In genomic region chr14:30625856-30626726, GRCm38 (mm10) we compare ENCODE assay signal across 8 mouse cellular contexts. TPM values are rescaled to one million over a fixed set of nuclear protein-coding genes. Genes with fewer than 3 reads are reported as not detected.
A peak's percentile ranks its signal among the peaks of the same experiment; 100 is the strongest.
DNase-seq lines count a peak whose midpoint lies in the region; ATAC-seq and TF ChIP-seq lines count a peak whose summit lies in the region.

Gene Prkcd (minus strand): TSS chr14:30626210.

- peaks cover 7% of the 10 kb centered on the region; the same call in 1 of the 2 replicates for H3K4me1 ChIP-seq in embryonic facial prominence, embryonic 11.5 days (ENCODE audit: control insufficient read depth, insufficient read depth, low read length)
- peaks cover 18% of the 10 kb centered on the region for H3K4me1 ChIP-seq in limb, embryonic 14.5 days (ENCODE audit: control insufficient read depth, insufficient read depth, low read length)
- peaks cover 10% of the 10 kb centered on the region; the same call in 1 of the 2 replicates for H3K4me1 ChIP-seq in midbrain, embryonic 16.5 days (ENCODE audit: control insufficient read depth, insufficient read depth, low read length)

- no peak for TF ChIP-seq POLR2A in limb, embryonic 14.5 days (IDR thresholded peaks at IDR 0.05; ENCODE audit: borderline replicate concordance, extremely low read depth, insufficient read depth, insufficient read length)

- H3K9ac ChIP-seq in embryonic facial prominence, embryonic 11.5 days (replicated peaks; ENCODE audit: low read length): peak within 1 kb of the TSS; percentile 79
- peak within 1 kb of the TSS; percentile 72 for H3K9ac ChIP-seq in limb, embryonic 14.5 days (ENCODE audit: low read depth, low read length, severe bottlenecking)
- H3K9ac ChIP-seq in midbrain, embryonic 16.5 days (ENCODE audit: low read depth, low read length): peak within 1 kb of the TSS; percentile 61

- H3K9me3 ChIP-seq in embryonic facial prominence, embryonic 11.5 days (replicated peaks; ENCODE audit: control insufficient read depth, low read length): no peaks in the 10 kb centered on the region
- H3K9me3 ChIP-seq in limb, embryonic 14.5 days (ENCODE audit: control insufficient read depth, low read length): no peaks in the 10 kb centered on the region
- no peaks in the 10 kb centered on the region for H3K9me3 ChIP-seq in midbrain, embryonic 16.5 days (replicated peaks; ENCODE audit: control insufficient read depth, low read length, poor library complexity, severe bottlenecking)

- peak within 1 kb of the TSS; percentile 80 for H3K4me2 ChIP-seq in embryonic facial prominence, embryonic 11.5 days (ENCODE audit: low read depth, low read length)
- peak within 1 kb of the TSS; percentile 92 for H3K4me2 ChIP-seq in limb, embryonic 14.5 days (replicated peaks; ENCODE audit: low read depth, low read length, severe bottlenecking)
- peak within 1 kb of the TSS; percentile 63 for H3K4me2 ChIP-seq in midbrain, embryonic 16.5 days (ENCODE audit: low read length)

- DNase-seq in 416B (ENCODE audit: low read depth): peak; percentile 89
- peak; percentile 91 for DNase-seq in adrenal gland, postnatal 10 days
- peak; percentile 86 for DNase-seq in embryonic facial prominence, embryonic 11.5 days (ENCODE audit: low spot score)
- peak; percentile 88 to 90 for DNase-seq in heart, adult 18-20 months
- DNase-seq in kidney, adult 18-20 months: peak; percentile 86
- DNase-seq in limb, embryonic 14.5 days (ENCODE audit: low spot score): peak; percentile 73
- peak; percentile 87 to 92 for DNase-seq in spleen, postnatal 4 days (ENCODE audit: low spot score in 2 of 2)

- H3K36me3 ChIP-seq in embryonic facial prominence, embryonic 11.5 days (replicated peaks; ENCODE audit: control insufficient read depth, insufficient read depth, low read depth, low read length): no peaks in the 10 kb centered on the region
- H3K36me3 ChIP-seq in limb, embryonic 14.5 days (ENCODE audit: control insufficient read depth, insufficient read depth, low read length): no peaks in the 10 kb centered on the region
- no peaks in the 10 kb centered on the region for H3K36me3 ChIP-seq in midbrain, embryonic 16.5 days (ENCODE audit: control insufficient read depth, insufficient read depth, low read length)

- under 1% methylated on average over 61 of the region's 71 CpGs for WGBS in embryonic facial prominence, embryonic 11.5 days
- 2% methylated on average over 38 of the region's 71 CpGs for WGBS in limb, embryonic 14.5 days
- 1% methylated on average over 61 of the region's 71 CpGs for WGBS in midbrain, embryonic 16.5 days

- peak; percentile 57 for ATAC-seq in embryonic facial prominence, embryonic 11.5 days (replicated peaks; ENCODE audit: insufficient number of reproducible peaks, low FRiP score, low TSS enrichment, low read depth)
- peak; percentile 91 for ATAC-seq in limb, embryonic 14.5 days (ENCODE audit: low FRiP score, low read depth)
- ATAC-seq in midbrain, embryonic 16.5 days: peak; percentile 47

- peak within 1 kb of the TSS; percentile 73 for H3K4me3 ChIP-seq in embryonic facial prominence, embryonic 11.5 days (ENCODE audit: low read depth, low read length)
- peak within 1 kb of the TSS; percentile 88 for H3K4me3 ChIP-seq in limb, embryonic 14.5 days (replicated peaks; ENCODE audit: low read length)
- H3K4me3 ChIP-seq in midbrain, embryonic 16.5 days (ENCODE audit: low read depth, low read length): peak within 1 kb of the TSS; percentile 47

- no peak within 1 kb of the TSS for H3K27ac ChIP-seq in embryonic facial prominence, embryonic 11.5 days (replicated peaks; ENCODE audit: low read depth, low read length)
- peak within 1 kb of the TSS; percentile 59 for H3K27ac ChIP-seq in limb, embryonic 14.5 days (replicated peaks; ENCODE audit: low read depth, low read length)
- no peak within 1 kb of the TSS for H3K27ac ChIP-seq in midbrain, embryonic 16.5 days (ENCODE audit: low read length)

- H3K27me3 ChIP-seq in embryonic facial prominence, embryonic 11.5 days (ENCODE audit: control insufficient read depth, insufficient read depth, low read length): no peaks in the 10 kb centered on the region
- H3K27me3 ChIP-seq in limb, embryonic 14.5 days (ENCODE audit: control insufficient read depth, insufficient read depth, low read length): no peaks in the 10 kb centered on the region
- peaks cover 17% of the 10 kb centered on the region for H3K27me3 ChIP-seq in midbrain, embryonic 16.5 days (ENCODE audit: control insufficient read depth, insufficient read depth, low read depth, low read length)

RNA-seq across cellular contexts. Expression of gene Prkcd, which starts in this region (rescaled TPM):
- total RNA-seq in adrenal gland, postnatal 10 days (2021): 100 to 1,000 TPM in 1 of 2 experiments, 10 to 100 TPM in 1; 80.9 to 129 TPM
- polyA plus RNA-seq in embryonic facial prominence, embryonic 11.5 days (2014; fragmentation: Nextera tagmentation; extraction: Ambion mirVana): 30.0 and 31.7 TPM in 2 replicates
- 10 to 100 TPM; 11.2 to 13.0 TPM for total RNA-seq in heart, adult 18-20 months (2021)
- 105 and 112 TPM in 2 replicates for polyA plus RNA-seq in limb, embryonic 14.5 days (2012; rRNA removed)
- 46.1 and 55.6 TPM in 2 replicates for polyA plus RNA-seq in limb, embryonic 14.5 days (2014; fragmentation: Nextera tagmentation; extraction: Ambion mirVana)
- polyA plus RNA-seq in midbrain, embryonic 16.5 days (2015; fragmentation: Nextera tagmentation; extraction: Ambion mirVana): 13.9 and 15.4 TPM in 2 replicates

Comparison
In these comparisons a context has a peak if more than half of its experiments do, and no peak if none do; other contexts are left out.
1. RNA of gene Prkcd (total RNA-seq): 80.9 to 129 TPM in adrenal gland, postnatal 10 days; 11.2 to 13.0 TPM in heart, adult 18-20 months; every median in the first group is over 4 times any median in the second.
2. Peak in every context shown above with its lines, with median percentiles within 50 percentile points of each other: DNase-seq, ATAC-seq, H3K4me2 ChIP-seq, H3K4me3 ChIP-seq and H3K9ac ChIP-seq.